Mouse (Mus musculus): ENCODE results near the gene Caly.

Caly gene

DNA sequence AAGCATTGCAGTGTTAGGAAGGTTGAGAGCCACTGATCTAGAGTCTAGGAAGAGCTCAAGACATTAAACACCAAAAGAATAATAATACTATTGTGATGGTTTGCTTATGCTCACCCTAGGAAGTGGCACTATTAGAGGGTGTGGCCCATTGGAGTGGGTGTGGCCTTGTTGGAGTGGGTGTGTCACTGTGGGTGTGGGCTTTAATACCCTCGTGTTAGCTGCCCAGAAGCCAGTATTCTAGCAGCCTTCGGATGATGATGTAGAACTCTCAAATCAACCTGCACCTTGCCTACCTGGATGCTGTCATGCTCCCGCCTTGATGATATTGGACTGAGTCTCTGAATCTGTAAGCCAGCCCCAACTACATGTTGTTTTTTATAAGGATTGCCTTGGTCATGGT, 39.6 kb downstream of the Caly start:
- no peak for DNase-seq (ENCODE audit: low spot score in 2 of 2)

- no peak for DNase-seq (ENCODE audit: low spot score in 2 of 2)
Measured at GRCm38 (mm10) chr7:140037171-140037555, 45.2 kb downstream of the Caly start.

- DNase-seq (ENCODE audit: low spot score in 2 of 2): peak; percentile 93 to 97
Measured at GRCm38 (mm10) chr7:140036281-140037170, 45.8 kb downstream of the Caly start, which contains the start of the genes Zfp511 and Tubgcp2. Gene Zfp511 (plus strand): TSS chr7:140036391. Gene Tubgcp2 (minus strand): TSS chr7:140036669.

DNA sequence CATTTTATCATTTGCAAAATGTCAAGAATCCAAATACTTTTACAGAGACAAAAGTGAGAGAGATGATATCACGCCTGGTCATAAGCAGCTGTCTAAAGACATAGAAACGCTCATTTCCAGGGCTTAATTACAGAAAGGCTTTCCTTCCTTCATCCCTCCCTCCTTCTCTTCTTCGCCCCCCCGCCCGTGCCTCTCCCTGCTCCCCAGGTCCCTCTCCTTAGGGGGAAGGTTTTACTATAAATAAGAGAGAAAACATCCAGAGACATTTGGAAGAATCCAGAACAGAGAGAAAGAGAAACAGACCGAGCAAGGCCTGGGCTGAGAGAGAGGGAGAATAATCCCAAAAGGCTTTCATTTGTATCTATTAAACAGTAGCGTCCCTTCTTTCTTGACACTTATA, 46.9 kb downstream of the Caly start:
- no peak for DNase-seq (ENCODE audit: low spot score in 2 of 2)

DNA sequence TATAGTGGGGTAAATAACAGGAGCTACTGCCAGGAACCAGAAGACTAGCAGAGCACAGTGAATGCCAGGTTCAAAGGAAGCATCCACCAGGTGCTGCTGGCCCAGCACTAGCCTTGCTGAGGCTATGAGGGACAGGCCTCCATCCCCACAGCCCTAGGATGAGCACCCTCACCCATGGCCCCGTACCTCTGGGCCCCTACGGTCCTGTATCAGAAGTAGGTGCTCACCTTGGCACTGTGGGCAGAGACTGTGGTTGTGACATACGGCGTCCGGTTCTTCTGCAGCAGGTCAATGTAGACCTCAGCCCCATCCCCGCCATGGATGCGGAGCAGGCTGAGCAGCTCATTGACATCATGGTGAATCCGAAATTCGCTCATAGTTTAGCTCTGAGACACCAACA, 49.0 kb downstream of the Caly start:
- no peak for DNase-seq (ENCODE audit: low spot score in 2 of 2)

DNA sequence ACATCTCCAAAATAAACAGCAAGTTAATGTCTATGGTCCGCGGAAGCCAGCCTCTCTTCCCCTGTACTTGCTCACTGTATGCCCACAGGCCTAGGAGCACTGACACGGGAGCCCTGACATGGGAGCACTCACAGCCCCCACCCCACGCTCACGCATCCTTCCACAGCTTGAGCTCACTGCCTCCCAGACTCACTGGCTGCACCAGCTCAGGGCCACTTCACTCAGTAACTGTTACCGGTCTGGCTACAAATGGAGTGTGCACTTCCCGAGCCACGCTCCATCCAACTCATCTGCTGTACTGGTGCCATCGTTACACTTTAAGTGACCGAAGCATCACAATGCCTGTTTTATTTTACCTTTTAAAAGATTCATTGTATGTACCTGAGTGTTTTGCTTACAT, 50.0 kb downstream of the Caly start:
- DNase-seq (ENCODE audit: low spot score in 2 of 2): no peak

DNA sequence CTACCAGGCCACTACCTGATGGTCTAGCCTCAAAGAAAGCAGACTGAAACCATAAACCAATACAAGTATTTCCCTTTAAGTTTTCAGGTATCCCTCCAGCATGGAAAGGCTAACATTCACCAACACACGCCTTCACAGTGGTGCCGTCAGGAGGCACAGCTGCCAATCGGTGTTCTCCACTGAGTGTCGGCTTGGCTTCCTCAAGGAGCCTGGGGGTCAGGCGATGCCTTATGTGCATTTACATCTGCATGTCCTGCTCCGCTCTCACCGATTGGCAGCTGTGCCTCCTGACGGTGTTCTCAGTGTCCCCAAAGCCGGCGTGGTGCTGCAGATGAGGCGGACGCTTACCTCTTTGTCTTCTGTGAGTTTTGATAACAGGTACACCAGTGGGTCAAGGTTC, 50.6 kb downstream of the Caly start:
- DNase-seq (ENCODE audit: low spot score in 2 of 2): no peak

Data from right cerebral cortex, adult 2 months (tissue).